Mouse (Mus musculus): ENCODE results near the gene Hnmt.
"Not testable (repeated sequence)": the region's sequence is repeated elsewhere in the genome, so short reads cannot be mapped to it uniquely, and the experiment has no call there.

Gene Hnmt

GRCm38 (mm10) chr2:24049344-24049990 lies at the start of gene Hnmt:
Gene Hnmt (minus strand): TSS chr2:24049394.
- DNase-seq (ENCODE audit: low read depth, low spot score), result no peak

GRCm38 (mm10) chr2:24096495-24096894 lies 47.3 kb upstream of the Hnmt start, which contains the start of gene Tbpl2:
Gene Tbpl2 (minus strand): TSS chr2:24096595.
- DNase-seq (ENCODE audit: low read depth, low spot score), result no peak

GRCm38 (mm10) chr2:24090921-24091320 lies 41.7 kb upstream of the Hnmt start:
- DNase-seq (ENCODE audit: low read depth, low spot score), result no peak

- no peak for DNase-seq (ENCODE audit: low read depth, low spot score)
These were observed 1.3 kb upstream of the Hnmt start for GRCm38 (mm10) chr2:24050459-24050858.

GRCm38 (mm10) chr2:24048480-24049097 lies 605 bp downstream of the Hnmt start:
- peak; percentile 30 for DNase-seq (ENCODE audit: low read depth, low spot score)

GRCm38 (mm10) chr2:24047551-24048479 lies 1.4 kb downstream of the Hnmt start:
- DNase-seq (ENCODE audit: low read depth, low spot score), result no peak

- no peak for DNase-seq (ENCODE audit: low read depth, low spot score)
These were observed 6.3 kb downstream of the Hnmt start for GRCm38 (mm10) chr2:24042901-24043300.

- no peak for DNase-seq (ENCODE audit: low read depth, low spot score)
These were observed 8.7 kb downstream of the Hnmt start for GRCm38 (mm10) chr2:24040531-24040930.

GRCm38 (mm10) chr2:24019386-24019785 lies 29.8 kb downstream of the Hnmt start:
- DNase-seq (ENCODE audit: low read depth, low spot score), result not testable (repeated sequence)

GRCm38 (mm10) chr2:24018966-24019365 lies 30.2 kb downstream of the Hnmt start:
- DNase-seq (ENCODE audit: low read depth, low spot score), result no peak

GRCm38 (mm10) chr2:24014957-24015356 lies 34.2 kb downstream of the Hnmt start:
- no peak for DNase-seq (ENCODE audit: low read depth, low spot score)

GRCm38 (mm10) chr2:23999323-23999722 lies 49.9 kb downstream of the Hnmt start:
- no peak for DNase-seq (ENCODE audit: low read depth, low spot score)

- no peak for DNase-seq (ENCODE audit: low read depth, low spot score)
These were observed 50.4 kb downstream of the Hnmt start for GRCm38 (mm10) chr2:23998836-23999235.

GRCm38 (mm10) chr2:23996830-23997229 lies 52.4 kb downstream of the Hnmt start:
- no peak for DNase-seq (ENCODE audit: low read depth, low spot score)

GRCm38 (mm10) chr2:23990034-23990573 lies 59.1 kb downstream of the Hnmt start:
- not testable (repeated sequence) for DNase-seq (ENCODE audit: low read depth, low spot score)

- DNase-seq (ENCODE audit: low read depth, low spot score), result no peak
These were observed 61.9 kb downstream of the Hnmt start for GRCm38 (mm10) chr2:23987283-23987682.

GRCm38 (mm10) chr2:23983343-23983742 lies 65.9 kb downstream of the Hnmt start:
- DNase-seq (ENCODE audit: low read depth, low spot score), result no peak

- DNase-seq (ENCODE audit: low read depth, low spot score), result no peak
These were observed 66.3 kb downstream of the Hnmt start for GRCm38 (mm10) chr2:23982860-23983259.

- DNase-seq (ENCODE audit: low read depth, low spot score), result not testable (repeated sequence)
These were observed 88.4 kb downstream of the Hnmt start for GRCm38 (mm10) chr2:23960659-23961274.
